Mouse (Mus musculus) gonadal fat pad, adult 2 months (tissue): ENCODE results near the gene Rbbp4. TPM values are rescaled to one million over a fixed set of nuclear protein-coding genes. Genes with fewer than 3 reads are reported as not detected.

ENCODE experiments used
- DNase-seq: peaks from one replicate; pipeline ENCODE4 v3.0.0-alpha.2; 2012; ENCODE audit warnings: low read depth
- polyA plus RNA-seq: library from polyadenylated mRNA; depleted of rRNA; stranded (reverse); fragments of >200 nt; gene quantifications from 2 replicates; pipeline ENCODE4 v1.2.3, GENCODE M21; 2012

Gene Rbbp4
- polyA plus RNA-seq, 1 experiment = 36.1 TPM

DNA sequence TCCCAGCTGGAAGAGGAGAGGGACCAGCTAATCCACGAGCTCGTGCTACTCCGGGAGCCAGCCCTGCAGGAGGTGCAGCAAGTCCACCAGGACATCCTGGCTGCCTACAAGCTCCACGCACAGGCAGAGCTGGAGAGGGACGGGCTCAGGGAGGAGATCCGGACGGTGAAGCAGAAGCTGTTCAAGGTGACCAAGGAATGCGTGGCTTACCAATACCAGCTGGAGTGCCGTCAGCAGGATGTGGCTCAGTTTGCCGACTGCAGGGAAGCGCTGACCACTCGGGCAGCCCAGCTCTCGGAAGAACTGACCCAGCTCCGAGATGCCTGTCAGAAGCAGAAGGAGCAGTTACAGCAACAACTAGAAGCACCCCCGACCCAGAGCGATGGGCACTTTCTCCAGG, 41.5 kb downstream of the Rbbp4 start:
- no peak for DNase-seq

DNA sequence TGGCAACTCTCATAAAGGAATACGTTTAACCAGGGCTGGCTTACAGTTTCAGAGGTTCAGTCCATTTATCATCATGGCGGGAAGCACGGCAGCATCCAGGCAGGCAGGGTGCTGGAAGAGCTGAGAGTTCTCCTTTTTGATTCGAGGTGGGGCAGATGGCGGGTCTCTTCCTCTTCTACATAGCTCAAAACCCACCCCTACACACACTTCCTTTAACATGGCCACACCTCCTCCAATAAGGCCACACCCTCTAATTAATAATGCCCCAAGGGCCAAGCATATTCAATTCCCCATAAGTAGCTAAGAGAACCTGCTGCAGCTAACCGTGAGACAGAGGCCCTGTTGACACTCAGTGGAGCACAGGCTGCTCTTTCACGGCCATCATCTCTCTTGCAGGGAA, 42.3 kb downstream of the Rbbp4 start:
- DNase-seq = no peak

DNA sequence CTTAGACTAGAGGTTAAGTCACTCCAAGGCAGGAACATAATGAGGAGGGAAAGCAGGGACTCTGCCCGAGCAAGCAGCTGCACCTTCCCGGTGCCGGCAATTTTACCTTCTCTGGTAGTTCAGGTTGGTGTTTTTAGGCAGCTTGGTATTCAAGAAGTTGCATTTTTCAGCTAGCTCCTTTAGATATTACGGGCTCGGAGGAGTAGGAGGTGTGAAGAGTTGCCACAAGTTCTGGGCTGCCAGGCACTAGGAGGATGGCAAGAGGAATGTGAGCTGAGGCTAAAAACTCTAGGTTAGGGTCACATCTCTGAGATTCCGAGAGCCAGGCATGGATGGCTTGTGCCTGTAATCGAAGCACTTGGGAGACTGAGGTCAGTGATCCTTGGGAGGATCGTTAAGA, 45.5 kb downstream of the Rbbp4 start:
- no peak for DNase-seq

DNA sequence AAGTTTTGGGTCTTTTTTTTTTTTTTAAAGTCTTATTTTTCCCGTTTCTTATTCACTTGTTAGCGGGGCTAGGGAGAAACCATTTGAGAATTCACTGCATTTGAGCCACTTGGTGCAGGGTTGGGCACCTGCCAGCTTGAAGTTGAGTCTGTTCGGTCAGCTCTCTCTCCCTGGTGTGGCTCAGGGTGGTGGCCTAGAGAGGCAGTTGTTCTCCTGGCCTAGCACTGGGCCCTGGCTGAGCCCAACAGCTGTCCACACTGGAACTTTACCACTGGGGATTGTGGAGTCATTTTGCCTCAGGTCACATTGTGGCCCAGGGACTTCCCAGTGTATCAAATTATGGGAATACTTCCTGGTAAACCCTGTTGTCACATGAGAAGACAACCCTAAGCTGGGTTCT, 47.1 kb downstream of the Rbbp4 start:
- no peak for DNase-seq

DNA sequence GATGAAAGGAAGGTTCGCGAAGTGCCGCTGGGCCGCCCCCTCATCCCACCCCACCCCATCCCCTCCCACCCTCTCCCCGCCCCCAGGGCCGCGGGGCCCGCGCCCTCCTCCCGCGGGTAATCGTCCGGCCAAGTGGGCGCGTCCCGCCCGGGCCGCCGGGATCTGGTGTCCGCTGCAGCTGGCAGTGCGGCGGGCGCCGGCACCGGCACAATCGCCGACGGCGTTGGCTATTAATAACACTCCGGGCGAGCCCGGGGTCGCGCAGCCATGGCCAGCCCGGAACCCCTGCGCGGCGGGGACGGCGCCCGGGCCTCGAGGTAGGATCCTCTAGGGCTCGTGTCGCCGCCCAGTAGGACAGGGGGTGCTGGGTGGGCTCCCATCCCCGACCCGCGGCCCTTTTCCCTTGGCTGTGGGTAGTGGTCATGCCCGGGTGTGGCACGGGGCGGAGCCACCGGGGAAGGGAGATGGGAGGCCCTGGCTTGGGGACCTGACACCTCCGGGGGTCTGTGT, 47.6 kb downstream of the Rbbp4 start, which contains the start of gene Sync:
Sync (plus strand) TSS at position 146 of the 510 bp plus-strand sequence.
- no peak for DNase-seq

DNA sequence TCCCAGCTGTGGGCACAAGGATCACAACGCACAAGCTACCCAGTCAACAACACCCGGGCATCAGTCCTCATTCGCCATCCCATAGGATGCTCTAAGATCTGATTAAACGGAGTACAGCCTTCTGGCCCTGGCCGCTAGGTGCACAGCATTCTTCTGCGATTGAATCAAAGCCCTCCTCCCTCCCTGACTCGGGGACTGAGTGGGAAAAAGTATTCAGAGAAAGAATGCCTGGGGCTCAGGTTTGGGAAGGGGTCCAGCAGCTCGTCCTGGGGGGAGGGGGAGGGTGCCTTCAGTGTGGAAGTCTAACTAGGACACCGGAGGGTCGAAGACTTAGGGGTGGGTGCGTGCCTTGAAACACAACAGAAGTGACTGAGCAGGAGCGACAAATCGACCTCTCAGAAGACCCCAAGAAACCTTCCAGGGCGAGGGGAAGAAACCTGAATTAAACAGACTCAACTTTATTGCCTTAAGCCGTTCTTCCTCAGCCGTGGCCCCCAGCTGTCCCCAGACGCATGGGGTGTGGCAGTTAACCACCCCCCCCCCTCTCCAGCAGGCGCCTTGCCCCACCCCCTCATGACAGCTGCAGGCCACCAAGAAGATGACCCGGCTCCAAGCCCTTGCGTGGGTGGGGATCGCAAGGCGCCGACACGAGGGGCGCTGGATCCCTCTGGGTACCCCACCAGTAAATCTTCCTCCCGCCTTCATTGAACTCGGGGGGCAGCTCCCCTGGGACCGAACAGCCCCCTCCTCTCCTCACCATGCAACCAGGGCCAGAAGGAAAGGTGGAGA, 48.3 kb downstream of the Rbbp4 start:
- no peak for DNase-seq

DNA sequence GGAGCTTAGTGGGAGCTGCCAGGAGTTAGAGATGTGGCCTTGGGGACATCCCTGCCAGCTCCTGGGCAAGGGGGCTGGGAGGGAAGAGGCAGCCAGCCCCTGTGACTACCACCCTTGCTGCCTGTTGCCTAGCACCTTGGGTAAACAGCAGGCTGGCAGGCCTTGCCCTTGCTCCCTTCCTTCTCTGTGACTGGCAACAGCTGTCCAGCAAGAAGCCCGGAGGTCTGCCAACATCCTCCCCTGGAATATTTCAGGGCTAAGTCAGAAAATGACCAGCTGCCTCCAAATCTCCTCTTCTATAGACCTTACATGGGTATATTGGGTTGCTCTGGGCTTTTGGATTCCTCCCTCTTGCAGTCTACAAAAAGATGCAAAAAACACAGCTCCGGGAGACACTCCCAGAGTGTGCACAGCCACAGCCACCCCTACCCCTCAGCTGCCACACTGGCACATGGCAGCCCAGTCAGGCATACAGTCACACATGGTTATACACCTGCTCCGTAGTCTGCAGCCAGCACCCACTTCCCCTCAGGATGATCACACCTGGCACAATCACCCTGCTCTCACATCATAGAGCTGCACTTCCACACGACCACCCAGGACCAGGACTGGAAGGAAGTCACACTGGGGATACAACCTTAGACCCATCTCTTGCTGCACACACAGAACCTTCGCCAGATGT, 49.0 kb downstream of the Rbbp4 start:
- no peak for DNase-seq

DNA sequence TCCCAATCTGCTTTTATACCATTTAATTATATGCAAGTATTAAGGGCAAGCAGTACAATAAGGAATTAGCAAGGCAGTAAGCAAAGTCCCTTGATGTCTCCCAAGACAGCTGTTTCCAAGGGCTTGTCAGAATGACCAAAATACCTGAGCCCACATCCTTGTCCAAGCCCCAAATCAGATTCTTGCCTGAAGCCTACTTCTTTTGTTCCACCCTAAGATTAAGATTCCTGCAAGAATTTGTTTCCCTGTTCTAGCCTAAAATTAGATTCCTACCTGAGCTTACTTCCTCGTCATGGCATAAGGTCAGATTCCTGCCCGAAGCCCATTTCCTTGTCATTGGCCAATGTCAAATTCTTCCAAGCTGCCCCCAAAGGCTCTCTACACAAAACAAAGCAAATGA, 50.5 kb downstream of the Rbbp4 start:
- DNase-seq = no peak

DNA sequence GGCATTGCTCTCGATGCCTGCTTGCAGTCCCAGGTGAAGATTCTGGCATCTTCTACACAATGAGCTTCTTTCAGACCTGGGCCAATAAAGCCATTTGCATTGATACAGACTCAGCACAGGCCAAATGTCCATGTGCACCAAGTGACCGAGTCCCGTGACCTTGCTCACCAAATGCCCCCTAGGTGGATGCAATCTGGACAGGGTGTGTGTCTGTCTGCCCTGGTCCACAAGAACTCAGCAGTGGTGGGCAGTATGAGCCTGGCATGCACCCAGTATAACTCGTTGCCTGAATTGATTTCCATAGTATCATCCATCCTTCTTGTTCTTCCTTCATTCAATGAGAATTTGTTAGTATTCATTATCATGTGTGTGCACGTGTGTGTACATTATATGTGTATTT, 51.9 kb downstream of the Rbbp4 start:
- no peak for DNase-seq

DNA sequence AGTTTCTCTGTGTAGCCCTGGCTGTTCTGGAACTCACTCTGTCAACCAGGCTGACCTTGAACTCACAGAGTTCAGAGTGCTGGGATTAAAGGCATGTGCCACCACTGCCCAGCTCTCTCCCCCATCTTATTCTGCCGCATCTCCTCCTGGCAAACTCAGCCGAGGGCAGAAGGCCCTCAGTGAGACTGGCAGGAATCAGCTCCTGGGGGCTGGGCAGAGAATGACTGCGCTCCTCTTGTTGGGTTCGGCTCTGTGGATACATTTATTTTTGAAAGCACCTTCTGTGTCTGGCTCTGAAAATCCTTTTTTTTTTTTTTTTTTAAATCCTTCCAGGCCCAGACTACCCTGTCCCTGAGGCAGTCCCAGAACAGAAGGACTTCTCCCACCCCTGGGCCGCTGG, 52.4 kb downstream of the Rbbp4 start:
- DNase-seq = no peak

DNA sequence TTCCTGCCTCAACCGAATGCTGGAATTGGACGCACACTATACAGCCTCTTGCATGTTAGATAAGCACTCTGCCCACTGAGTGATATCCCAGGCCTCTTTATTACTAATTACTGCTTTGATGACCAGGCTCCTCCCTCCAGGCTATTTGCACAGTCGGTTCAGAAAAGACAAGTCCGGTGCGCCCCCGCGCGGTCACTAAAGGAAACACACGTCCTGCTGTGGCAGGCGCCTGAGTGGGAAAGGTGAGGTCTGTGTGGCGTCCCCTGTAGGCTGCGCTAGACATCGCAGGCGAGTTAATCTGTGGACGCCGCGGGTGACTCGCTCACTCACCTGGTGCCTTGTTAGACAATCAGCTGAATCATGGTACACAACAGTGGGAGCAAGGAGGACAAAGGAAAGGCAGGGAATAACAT, 58.7 kb downstream of the Rbbp4 start:
- no peak for DNase-seq

DNA sequence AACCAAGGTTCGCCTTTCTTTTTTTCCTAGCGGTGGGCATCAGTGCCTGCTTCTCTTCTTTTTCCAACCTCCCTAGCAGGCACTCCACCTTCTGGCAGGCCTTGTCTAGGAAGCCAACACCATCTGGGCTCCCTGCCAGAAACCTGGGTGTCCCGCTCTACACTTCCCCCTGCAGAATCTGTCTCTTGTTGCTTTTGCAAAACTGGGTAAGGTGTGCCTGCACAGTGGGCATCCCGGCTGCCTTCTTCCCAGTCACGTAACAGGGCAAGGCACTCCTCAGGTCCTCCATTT, 62.5 kb downstream of the Rbbp4 start:
- DNase-seq = no peak

DNA sequence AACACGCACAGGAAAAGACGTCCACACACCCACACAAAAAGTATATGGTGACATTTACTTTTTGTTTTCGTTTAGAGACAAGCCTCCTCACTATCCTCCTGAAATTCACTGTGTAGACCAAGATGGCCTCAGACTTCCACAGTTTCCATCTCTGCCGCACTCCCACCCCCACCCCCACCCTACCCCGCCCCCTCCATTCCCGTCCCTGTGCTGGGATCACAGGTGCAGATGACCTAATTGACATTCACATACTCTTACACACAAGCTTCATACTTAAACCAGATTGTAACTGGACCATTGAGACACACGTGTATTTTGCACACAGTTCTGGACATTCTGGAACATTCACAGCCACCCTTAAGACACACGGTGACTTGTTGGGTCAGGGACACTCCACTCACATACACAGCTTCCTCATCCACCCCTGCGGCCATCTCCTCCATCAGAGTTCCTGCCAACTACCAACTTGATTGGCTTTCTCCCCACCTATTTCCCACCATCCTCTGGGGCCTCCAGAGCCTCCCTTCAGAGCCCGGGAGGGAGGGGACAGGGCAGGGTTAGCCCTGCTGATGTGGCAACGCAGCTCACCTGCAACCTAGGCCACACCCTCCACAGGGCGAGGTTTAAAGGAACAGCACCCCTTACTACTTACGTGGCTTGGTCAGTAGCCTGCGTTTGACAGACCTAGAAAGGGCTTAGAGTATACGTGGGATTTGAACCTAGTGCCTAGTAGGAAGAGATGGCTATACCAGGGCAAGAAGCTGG, 63.0 kb downstream of the Rbbp4 start:
- peak; percentile 91 for DNase-seq

DNA sequence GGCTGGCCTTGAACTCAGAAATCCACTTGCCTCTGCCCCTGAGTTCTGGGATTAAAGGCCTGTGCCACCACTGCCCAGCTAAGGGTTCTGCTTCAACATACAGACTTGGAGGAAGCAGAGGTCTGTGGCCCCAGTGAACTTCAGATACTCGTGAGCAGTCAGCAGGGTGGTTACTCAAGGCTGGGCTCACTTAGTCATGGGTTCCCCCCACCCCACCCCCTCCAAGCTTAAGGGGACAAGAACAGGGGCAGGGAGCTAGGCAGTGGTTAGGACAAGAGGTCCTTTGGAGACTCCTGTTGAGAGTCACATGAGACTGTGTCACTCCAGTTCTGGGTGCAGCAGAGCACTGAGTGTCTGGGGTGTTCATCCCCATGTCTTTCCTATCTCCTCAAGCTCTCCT, 66.5 kb downstream of the Rbbp4 start:
- DNase-seq = no peak

DNA sequence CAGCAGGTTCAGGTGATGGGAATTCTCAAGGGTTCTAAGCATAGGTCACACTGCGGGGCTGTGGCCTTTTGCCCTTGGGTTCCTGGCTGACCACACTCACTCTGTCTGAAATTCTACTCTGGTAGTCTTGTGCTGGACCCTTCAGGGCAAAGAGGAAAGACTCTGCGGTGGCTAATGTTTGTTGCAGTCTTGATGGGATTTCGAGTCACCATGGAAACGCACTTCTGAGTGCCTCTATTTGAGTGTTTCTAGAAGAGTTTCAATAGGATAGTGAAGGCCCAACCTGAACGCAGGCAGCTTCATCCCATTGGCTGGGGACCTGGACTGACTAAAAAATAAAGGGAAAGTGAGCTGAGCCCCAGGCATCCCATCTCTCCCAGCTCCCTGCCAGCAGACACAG, 68.3 kb downstream of the Rbbp4 start:
- DNase-seq = no peak

DNA sequence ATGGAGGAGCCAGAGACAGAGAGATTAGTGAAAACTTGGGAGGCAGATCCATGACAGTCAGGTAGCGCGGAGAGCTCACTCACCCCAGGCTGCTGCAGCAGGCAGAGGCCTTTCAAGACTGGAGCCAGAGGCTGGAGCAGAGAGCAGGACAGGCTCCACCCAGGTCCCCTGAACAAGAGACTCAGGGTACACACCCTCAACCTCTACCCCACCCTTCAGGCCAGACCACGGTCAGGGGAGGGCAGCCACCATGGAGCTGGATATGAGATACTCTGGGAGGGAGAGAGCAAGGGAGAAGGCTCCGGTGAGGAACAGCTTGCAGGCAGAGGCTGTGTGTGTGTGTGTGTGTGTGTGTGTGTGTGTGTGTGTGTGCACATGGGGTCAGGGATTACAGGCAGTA, 69.0 kb downstream of the Rbbp4 start:
- no peak for DNase-seq

DNA sequence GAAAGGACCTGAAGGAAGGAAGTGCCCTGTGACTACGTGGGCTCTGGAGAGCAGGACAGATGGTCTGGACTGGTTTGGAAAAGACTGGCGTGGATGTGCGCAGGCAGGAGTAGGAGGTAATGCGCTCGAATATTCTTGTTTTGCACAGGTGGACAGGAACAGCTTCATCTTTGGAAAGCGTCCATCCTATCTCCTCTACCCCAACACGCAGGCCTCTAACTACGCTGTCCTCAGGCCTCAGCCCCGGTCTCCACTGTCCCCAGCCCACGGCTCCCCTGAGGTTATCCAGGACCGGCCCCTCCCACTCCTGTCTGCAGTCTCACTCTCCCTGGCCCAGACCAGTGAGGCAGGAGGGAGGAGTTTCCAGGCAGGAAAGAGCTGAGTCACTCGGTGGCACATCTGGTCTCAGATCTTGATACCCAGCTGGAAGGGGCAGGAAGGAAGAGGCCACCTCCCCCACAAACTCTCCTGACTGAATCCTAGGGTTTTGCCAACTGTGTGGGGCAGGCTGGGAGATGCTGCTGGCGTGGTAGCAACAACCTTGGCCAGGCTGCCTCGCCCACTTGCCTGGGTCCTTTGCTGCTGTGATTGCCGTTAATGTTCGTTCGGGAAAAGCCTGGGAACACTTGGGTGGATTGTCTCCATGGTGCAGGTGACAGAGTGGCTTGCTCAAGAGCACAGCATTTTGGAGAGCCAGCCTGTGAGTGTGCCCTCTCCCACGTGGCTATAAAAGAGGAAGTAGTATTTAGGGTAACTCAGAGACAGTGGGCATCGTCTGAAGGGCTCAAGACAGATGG, 71.7 kb downstream of the Rbbp4 start:
- DNase-seq = no peak

DNA sequence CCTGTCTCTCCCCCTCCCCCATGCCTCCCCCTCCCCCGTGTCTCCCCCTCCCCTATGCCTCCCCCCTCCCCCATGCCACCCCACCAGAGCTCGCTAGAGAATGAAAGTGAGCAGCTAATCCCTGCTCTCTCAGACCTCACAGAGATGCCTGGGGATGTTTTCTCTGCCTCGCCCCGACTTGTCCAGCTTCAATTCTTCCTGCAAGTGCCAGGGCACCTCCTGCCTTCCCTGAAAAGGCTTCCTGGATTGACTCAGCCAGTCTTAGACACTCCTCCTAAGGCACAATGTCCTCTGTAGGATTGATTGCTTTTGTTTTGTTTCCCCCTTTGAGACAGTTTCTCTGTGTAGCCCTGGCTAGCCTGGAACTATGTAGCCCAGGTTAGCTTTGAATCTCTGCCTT, 74.0 kb downstream of the Rbbp4 start, which contains the start of gene C77080:
C77080 (minus strand) TSS at position 209 of the 400 bp plus-strand sequence.
- no peak for DNase-seq

DNA sequence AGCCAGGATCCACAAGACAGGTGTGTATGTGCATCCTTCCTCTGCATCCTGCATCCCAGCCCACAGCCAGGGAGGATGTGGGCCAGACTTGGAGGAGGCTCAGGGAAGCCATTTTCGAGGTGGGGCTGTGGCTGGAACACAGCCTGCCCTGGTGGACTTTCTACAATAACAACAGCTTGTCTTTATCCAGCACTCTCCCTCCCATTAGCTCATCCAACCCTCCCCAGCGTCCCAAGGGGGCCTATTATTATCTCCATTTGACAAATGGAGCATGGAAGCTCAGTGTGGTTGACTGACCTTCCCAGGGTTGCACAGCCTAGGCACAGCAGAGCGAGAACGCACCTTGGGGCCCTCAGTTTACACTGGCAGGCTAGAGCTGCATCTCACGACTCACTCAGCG, 74.5 kb downstream of the Rbbp4 start:
- DNase-seq = no peak

DNA sequence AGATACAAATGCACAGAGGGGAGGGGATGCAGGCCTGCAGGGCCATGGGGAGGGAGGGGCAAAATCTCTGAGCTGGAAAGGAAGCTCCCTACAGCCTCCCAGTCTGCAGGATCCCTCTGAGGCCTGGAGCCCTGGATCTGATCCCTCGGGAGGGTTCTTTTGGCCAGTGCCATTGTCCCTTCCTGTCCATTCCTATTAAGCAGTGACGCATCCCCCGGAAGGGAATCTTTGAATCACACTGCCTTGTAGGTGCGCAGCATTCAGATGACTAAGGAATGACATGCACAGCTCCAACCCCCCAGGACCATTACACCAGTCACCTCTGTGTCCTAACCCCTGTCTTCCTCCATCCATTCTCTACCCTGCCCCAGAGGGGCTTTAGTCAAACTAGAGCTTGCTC, 76.1 kb downstream of the Rbbp4 start:
- DNase-seq = no peak
